Mouse (Mus musculus) heart, embryonic 13.5 days (tissue): ENCODE data around the gene Klhl3. TPM values are rescaled to one million over a fixed set of nuclear protein-coding genes. Genes with fewer than 3 reads are reported as not detected.
A peak's percentile ranks its signal among the peaks of the same experiment; 100 is the strongest.

Experiments
- ATAC-seq: fragments of 200-750 bp; cut with Nextera tagmentation; 2 replicates; pipeline ENCODE4 v1.8.0; 2017; ENCODE audit warnings: moderate TSS enrichment; ENCODE audit not compliant: insufficient number of reproducible peaks, low FRiP score, low TSS enrichment; ENCODE audit errors: extremely low read depth
- H3K27ac ChIP-seq: fragments of 300-500 bp; sonication (generic); replicated peaks from 2 replicates; pipeline ENCODE4 v1.5.1; 2015; ENCODE audit warnings: moderate library complexity, mild to moderate bottlenecking, inconsistent platforms
- H3K27me3 ChIP-seq: fragments of 300-500 bp; sonication (generic); replicated peaks from 2 replicates; pipeline ENCODE4 v1.6.1; 2015; ENCODE audit warnings: mild to moderate bottlenecking, inconsistent platforms
- H3K36me3 ChIP-seq: fragments of 300-500 bp; sonication (generic); 2 replicates; pipeline ENCODE4 v1.6.1; 2015; ENCODE audit warnings: mild to moderate bottlenecking, inconsistent platforms
- H3K4me1 ChIP-seq: fragments of 300-500 bp; sonication (generic); 2 replicates; pipeline ENCODE4 v1.6.1; 2015; ENCODE audit warnings: inconsistent platforms
- H3K4me2 ChIP-seq: fragments of 300-500 bp; sonication (generic); 2 replicates; pipeline ENCODE4 v1.6.1; 2015; ENCODE audit warnings: inconsistent platforms, mild to moderate bottlenecking, moderate library complexity
- H3K4me3 ChIP-seq: fragments of 300-500 bp; sonication (generic); 2 replicates; pipeline ENCODE4 v1.5.1; 2015; ENCODE audit warnings: moderate library complexity, mild to moderate bottlenecking, inconsistent platforms
- H3K9ac ChIP-seq: fragments of 300-500 bp; sonication (generic); 2 replicates; pipeline ENCODE4 v1.6.1; 2015; ENCODE audit warnings: inconsistent platforms, mild to moderate bottlenecking, moderate library complexity
- H3K9me3 ChIP-seq: fragments of 300-500 bp; sonication (generic); 2 replicates; pipeline ENCODE4 v1.6.1; 2016; ENCODE audit warnings: inconsistent platforms
- WGBS: fragments of 180-500 bp; shearing (Covaris S2); methylation state at CpG from one replicate; pipeline ENCODE4 v1.1.7; 2015; ENCODE audit warnings: mixed read lengths; 5-methylcytosine and 5-hydroxymethylcytosine counted together
- polyA plus RNA-seq: library from polyadenylated mRNA; unstranded; fragments of >200 nt; fragmentation: Nextera tagmentation; extraction: Ambion mirVana; gene quantifications from 2 replicates; pipeline ENCODE4 v1.2.1, GENCODE M21; 2015

The Klhl3 gene
- polyA plus RNA-seq, 1 experiment from 2014 or later: 4.6 TPM

DNA sequence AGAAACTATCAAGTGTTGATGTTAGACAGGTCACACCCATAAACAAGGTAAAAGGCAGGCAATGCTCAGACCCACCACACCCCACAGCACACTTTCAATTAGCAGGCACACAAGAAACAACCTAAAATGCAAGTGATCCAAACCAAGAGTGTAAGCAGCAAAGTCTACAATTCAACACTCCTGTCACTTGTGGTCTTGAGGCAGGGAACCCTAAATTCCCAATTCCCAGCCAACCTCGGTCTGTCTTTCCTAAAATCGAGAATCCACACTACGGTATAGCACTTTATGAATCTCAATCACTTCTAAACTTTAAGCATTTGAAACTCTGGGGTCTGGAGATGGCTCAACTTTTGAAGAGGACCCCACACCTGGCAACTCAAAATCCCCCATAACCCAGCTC lies 10.9 kb upstream of the Klhl3 start:
- no peak for ATAC-seq
- WGBS: 86% methylated on average over 3 of the region's 3 CpGs

DNA sequence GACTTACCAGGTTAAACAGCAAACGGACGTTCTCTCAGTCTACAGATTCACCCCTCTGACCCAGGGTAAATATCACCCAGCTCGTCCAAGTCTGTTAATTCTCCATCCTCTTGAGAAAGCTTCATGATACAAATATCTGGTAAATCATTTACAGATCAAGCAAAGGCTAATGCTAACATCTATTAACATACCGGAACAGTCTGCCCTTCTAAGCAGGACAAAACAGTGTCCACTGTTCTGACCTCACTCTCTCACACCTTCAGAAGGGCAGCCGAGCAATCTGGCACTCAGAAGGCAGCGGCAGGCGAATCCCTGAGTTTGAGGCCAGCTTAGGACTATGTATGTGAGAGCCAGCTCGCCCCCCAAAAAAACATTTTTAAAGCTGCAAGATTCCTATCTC lies 10.0 kb upstream of the Klhl3 start:
- Histone ChIP-seq H3K4me1 (peaks cover 36% of the 10 kb centered on the region), H3K36me3 (peaks cover 15% of the 10 kb centered on the region), H3K9ac (no peak overlapping the region), H3K27me3 (no peaks in the 10 kb centered on the region), H3K4me3 (no peak overlapping the region), H3K27ac (no peak overlapping the region), H3K4me2 (no peak overlapping the region), H3K9me3 (no peaks in the 10 kb centered on the region)
- ATAC-seq: no peak
- WGBS: 72% methylated on average over 8 of the region's 8 CpGs

More for the DNA sequence above, 10.9 kb upstream of the Klhl3 start:
- no peaks in the 10 kb centered on the region for H3K9me3 ChIP-seq
- H3K4me2 ChIP-seq: no peak overlapping the region
- H3K36me3 ChIP-seq: peaks cover 15% of the 10 kb centered on the region
- H3K4me3 ChIP-seq: no peak overlapping the region
- no peaks in the 10 kb centered on the region for H3K27me3 ChIP-seq
- no peak overlapping the region for H3K9ac ChIP-seq
- peaks cover 36% of the 10 kb centered on the region for H3K4me1 ChIP-seq
- no peak overlapping the region for H3K27ac ChIP-seq

DNA sequence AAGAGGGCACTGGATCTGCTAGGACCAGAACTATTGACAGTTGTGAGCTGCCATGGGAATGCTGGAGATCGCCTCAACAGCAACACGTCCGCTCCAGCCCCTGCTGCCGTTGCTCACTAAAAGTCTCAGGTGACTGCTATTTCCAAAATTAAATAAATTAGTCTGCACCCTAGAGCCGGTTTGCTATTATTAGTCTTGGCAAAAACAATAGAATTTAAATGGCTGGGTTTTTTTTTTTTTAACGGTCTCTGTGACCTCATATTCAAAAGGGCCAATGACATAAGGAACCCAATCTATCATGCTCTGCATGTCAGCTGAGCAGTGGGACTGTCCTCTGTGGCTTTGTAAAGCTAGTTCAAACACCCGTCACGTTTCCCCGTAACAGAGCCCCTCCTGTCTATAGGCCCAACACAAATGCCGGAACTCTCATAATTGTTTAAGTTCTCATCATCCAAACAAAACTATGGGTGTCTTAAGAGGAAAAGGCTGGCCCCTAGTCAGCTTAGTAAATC lies 9.4 kb upstream of the Klhl3 start:
- WGBS: 77% methylated on average over 10 of the region's 10 CpGs
- peaks cover 36% of the 10 kb centered on the region for H3K4me1 ChIP-seq
- no peaks in the 10 kb centered on the region for H3K9me3 ChIP-seq
- ATAC-seq: no peak
- no peak overlapping the region for H3K4me2 ChIP-seq
- H3K4me3 ChIP-seq: no peak overlapping the region
- H3K9ac ChIP-seq: no peak overlapping the region
- no peak overlapping the region for H3K27ac ChIP-seq
- peaks cover 15% of the 10 kb centered on the region for H3K36me3 ChIP-seq
- no peaks in the 10 kb centered on the region for H3K27me3 ChIP-seq

DNA sequence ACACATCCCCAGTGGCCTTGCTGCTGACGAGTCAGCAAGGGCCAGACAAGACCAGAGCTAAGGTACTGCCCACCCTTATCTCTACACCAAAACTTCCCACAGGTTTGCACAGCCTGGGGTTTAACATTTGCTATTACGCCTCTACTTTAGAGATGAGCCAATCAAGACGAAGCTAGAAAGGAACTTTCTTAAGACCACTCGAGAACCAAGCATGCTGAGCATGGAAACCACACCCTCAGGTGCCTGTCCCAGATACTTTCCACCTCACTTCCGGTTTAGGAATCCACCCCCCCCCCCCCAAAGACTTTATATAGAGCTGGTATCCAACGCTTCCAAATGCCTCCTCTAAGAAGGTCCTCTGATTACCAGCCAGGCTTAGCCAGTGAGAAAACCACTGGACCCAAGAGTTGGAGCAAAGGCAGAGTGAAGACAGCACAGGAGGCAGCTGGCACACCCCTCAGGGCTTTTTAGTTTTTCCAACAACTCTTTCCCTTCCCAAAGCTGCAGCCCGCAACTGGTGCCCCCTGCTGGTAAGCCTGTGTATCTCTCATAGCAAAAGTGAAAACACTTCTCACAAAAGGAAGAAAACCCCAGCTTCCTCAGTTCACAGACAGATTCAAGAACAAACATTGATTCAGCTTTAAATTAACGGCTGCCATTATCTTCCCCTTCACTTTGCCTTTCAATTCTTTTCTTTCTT lies 4.1 kb upstream of the Klhl3 start:
- H3K4me3 ChIP-seq: no peak overlapping the region
- H3K4me2 ChIP-seq: no peak overlapping the region
- H3K9me3 ChIP-seq: no peaks in the 10 kb centered on the region
- 58% methylated on average over 8 of the region's 8 CpGs for WGBS
- H3K27ac ChIP-seq: no peak overlapping the region
- peaks cover 32% of the 10 kb centered on the region for H3K4me1 ChIP-seq
- no peaks in the 10 kb centered on the region for H3K36me3 ChIP-seq
- no peak overlapping the region for H3K9ac ChIP-seq
- no peak for ATAC-seq
- H3K27me3 ChIP-seq: 0 out of 2 replicates have a peak, but pooled peaks cover 4% of the 10 kb centered on the region

DNA sequence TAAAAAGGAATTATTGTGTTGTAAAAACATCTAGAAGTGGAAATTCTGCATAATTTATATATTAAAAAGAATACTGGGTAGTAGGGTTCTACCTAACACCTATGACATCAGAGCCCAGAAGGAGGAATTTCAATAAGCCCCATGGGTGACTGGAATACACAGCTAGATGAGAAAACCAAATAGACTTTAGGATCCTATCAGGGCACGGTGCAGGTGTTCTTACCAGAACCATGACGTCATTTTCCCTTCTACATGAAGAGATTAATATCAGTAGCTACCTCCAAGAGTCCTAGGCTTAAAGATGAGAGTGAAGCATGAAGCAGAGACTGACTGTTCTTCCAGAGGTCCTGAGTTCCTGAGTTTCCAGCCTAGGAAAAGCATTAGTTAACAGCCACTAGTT lies 3.4 kb upstream of the Klhl3 start:
- Histone ChIP-seq H3K36me3 (no peaks in the 10 kb centered on the region), H3K27me3 (0 out of 2 replicates have a peak, but pooled peaks cover 4% of the 10 kb centered on the region), H3K9me3 (no peaks in the 10 kb centered on the region), H3K4me2 (no peak overlapping the region), H3K4me3 (no peak overlapping the region), H3K27ac (no peak overlapping the region), H3K9ac (no peak overlapping the region), H3K4me1 (peaks cover 37% of the 10 kb centered on the region)
- 78% methylated on average over 2 of the region's 2 CpGs for WGBS
- no peak for ATAC-seq

DNA sequence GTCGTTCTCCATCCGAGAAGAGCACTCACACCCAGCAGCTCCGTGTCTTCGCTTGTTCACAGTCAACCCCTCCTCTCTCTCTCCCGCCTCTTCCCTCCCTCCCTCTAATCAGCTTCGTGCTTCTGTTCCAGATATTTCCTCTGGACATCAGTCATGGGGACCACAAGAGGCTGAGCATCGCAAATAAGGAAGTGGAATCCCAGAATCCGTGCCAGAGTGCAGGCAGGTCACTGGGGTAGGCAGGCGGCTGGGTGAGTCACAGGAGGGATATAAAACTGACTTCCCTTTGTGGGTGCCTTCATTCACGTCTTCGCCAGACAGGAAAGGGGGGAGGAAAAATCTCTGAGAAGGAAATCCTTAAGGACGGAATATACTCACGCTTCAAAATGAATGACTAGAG lies 1.8 kb upstream of the Klhl3 start:
- peak overlapping the region; percentile 48 for H3K27ac ChIP-seq
- H3K4me1 ChIP-seq: peaks cover 34% of the 10 kb centered on the region
- 23% methylated on average over 13 of the region's 13 CpGs for WGBS
- ATAC-seq: peak; percentile 24; the same call in 1 of the 2 replicates
- H3K9me3 ChIP-seq: no peaks in the 10 kb centered on the region
- H3K4me2 ChIP-seq: peak overlapping the region; percentile 24
- peak overlapping the region; percentile 37; the same call in 1 of the 2 replicates for H3K9ac ChIP-seq
- no peaks in the 10 kb centered on the region for H3K36me3 ChIP-seq
- peak overlapping the region; percentile 9; the same call in 1 of the 2 replicates for H3K4me3 ChIP-seq
- 0 out of 2 replicates have a peak, but pooled peaks cover 4% of the 10 kb centered on the region for H3K27me3 ChIP-seq

DNA sequence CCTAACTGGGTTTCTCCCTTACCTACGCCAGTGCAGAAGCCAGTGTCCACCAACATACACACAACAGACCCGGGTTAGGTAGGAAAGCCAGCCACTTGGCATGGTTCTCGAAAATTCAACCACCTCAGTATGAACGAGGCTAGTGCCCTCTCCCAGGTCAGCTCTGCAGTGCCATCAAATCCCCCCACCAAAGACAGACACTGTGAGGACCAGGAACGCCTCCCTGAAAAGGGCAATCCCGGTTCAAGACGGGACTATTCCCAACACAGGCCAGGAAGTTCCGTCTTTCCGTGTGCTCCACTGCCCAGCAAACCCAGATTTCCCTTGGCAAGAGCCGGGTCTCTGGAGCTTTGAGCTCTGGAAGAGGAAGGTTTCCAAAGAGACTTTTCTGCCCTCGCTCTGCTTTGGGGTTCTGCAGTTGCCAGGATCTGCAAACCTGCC lies 771 bp downstream of the Klhl3 start:
- Histone ChIP-seq H3K9ac (peak overlapping the region; percentile 86), H3K4me3 (peak overlapping the region; percentile 74), H3K4me1 (peaks cover 41% of the 10 kb centered on the region), H3K27me3 (0 out of 2 replicates have a peak, but pooled peaks cover 4% of the 10 kb centered on the region), H3K9me3 (no peaks in the 10 kb centered on the region), H3K36me3 (no peaks in the 10 kb centered on the region), H3K27ac (peak overlapping the region; percentile 81), H3K4me2 (peak overlapping the region; percentile 91)
- ATAC-seq: no peak
- whole genome bisulfite sequencing: 18% methylated on average over 11 of the region's 11 CpGs

DNA sequence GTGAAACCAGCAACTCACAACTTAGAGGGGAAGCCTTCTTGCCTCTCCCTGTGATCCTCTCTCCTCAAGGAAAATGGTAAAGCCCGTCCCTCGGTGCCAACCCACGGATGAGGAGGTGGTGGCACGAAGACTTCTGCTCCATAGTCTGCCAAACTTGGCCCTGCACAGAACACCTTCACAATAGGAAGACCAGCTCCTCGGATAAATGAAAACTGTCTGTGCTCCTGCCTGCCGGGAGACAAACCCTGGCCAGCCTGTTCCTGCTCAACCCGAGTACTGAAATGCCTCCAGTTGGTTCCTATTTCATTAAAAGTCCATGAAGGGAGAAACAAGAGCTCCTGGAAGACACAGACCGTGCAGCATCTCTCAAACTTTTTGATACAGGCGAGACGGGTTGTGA lies 1.2 kb downstream of the Klhl3 start:
- peaks cover 41% of the 10 kb centered on the region for H3K4me1 ChIP-seq
- H3K27ac ChIP-seq: no peak overlapping the region
- WGBS: 68% methylated on average over 10 of the region's 10 CpGs
- H3K9me3 ChIP-seq: no peaks in the 10 kb centered on the region
- H3K27me3 ChIP-seq: 0 out of 2 replicates have a peak, but pooled peaks cover 4% of the 10 kb centered on the region
- peak overlapping the region; percentile 91 for H3K4me2 ChIP-seq
- ATAC-seq: no peak
- H3K4me3 ChIP-seq: peak overlapping the region; percentile 74
- H3K9ac ChIP-seq: peak overlapping the region; percentile 86
- no peaks in the 10 kb centered on the region for H3K36me3 ChIP-seq

DNA sequence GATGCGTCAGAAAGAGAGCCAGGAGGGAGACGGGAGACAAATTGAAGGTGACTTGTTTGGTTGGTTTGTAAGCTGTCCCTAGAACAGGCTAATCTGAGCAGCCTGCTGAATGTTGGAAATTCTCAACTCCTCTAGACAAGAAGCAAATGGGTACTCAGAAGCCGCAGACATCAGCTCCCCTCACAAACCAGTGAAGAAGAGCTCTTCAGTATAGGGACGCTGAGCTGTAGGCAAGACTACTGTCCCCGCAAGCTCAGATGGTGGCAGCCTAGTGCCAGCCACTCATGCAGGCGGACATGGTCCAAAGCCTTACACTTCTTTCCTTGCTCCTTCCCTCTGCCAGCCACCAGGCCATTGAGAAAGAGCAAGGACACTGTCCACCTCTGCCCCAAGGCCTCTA lies 2.1 kb downstream of the Klhl3 start:
- H3K9ac ChIP-seq: no peak overlapping the region
- H3K4me1 ChIP-seq: peaks cover 41% of the 10 kb centered on the region
- peak overlapping the region; percentile 91 for H3K4me2 ChIP-seq
- H3K27me3 ChIP-seq: 0 out of 2 replicates have a peak, but pooled peaks cover 4% of the 10 kb centered on the region
- 85% methylated on average over 6 of the region's 6 CpGs for WGBS
- H3K27ac ChIP-seq: no peak overlapping the region
- ATAC-seq: no peak
- H3K36me3 ChIP-seq: 0 out of 2 replicates have a peak, but pooled peaks cover 6% of the 10 kb centered on the region
- no peaks in the 10 kb centered on the region for H3K9me3 ChIP-seq
- no peak overlapping the region for H3K4me3 ChIP-seq

DNA sequence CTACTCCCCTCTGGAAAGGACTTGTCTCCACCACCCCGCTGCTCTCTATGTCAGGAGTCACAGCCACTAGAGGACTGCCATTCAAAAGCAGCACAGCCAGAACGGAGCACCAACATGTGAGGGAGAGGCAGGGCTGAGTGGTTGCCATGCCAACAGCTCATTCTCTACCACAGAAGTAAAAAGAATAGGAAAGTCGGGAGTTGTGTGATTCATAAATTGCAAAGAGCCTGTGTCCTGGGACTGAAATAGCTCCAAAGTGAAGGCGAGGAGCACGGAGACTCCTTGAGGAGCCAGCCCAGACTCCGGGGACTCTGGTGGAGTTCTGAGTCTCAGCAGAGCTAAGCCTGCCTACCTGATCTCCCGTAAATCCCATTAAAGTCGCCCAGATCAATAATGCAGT lies 22.7 kb downstream of the Klhl3 start:
- WGBS: 44% methylated on average over 8 of the region's 8 CpGs
- no peak for ATAC-seq

DNA sequence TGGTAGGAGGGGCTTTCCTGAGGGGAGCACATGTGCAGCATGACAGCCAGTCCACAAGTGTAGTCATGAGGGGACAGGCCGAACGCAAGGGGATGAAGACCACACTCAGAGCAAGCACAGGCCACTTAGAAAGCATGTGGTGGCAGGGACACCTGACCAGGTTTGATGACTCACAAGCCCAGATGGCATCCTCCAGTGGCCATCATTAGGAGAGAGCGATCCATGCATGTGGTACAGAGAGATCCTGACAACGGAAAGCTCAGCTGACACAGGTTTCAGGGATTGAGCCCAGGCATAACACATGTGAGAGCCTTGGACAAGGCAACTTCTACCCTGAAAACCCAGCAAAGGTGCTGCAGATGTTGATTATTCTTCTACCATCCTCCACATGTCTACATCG lies 29.0 kb downstream of the Klhl3 start:
- WGBS: 82% methylated on average over 5 of the region's 5 CpGs
- Histone ChIP-seq H3K4me3 (no peak overlapping the region), H3K9me3 (no peaks in the 10 kb centered on the region), H3K36me3 (peaks cover 12% of the 10 kb centered on the region), H3K9ac (no peak overlapping the region), H3K4me1 (peaks cover 24% of the 10 kb centered on the region), H3K27ac (no peak overlapping the region), H3K4me2 (no peak overlapping the region), H3K27me3 (no peaks in the 10 kb centered on the region)
- ATAC-seq: no peak

More for the DNA sequence above, 22.7 kb downstream of the Klhl3 start:
- peaks cover 12% of the 10 kb centered on the region for H3K36me3 ChIP-seq
- no peaks in the 10 kb centered on the region for H3K27me3 ChIP-seq
- no peak overlapping the region for H3K4me3 ChIP-seq
- H3K4me2 ChIP-seq: no peak overlapping the region
- peaks cover 11% of the 10 kb centered on the region for H3K4me1 ChIP-seq
- H3K27ac ChIP-seq: no peak overlapping the region
- H3K9me3 ChIP-seq: no peaks in the 10 kb centered on the region
- H3K9ac ChIP-seq: no peak overlapping the region

DNA sequence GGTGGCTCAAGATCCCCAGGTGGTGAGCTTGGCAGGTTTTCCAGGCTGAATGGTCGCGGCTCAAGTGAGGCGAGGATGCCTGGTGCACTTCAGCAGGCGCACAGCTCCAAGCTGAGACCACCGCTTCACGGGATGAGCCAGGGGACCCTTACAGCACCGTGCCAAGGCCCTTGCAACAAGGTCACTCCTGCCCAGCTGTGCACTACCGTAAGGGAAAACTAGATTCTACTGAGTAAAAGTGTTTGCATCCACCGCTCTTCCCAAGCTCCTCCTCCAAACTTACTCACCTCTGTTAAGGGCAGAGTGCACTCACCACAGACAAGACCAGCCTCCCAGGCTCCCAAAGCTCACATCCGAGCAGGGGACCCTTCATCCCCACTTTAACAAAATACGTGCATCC lies 29.9 kb downstream of the Klhl3 start:
- 68% methylated on average over 11 of the region's 11 CpGs for WGBS
- Histone ChIP-seq H3K4me2 (no peak overlapping the region), H3K9me3 (no peaks in the 10 kb centered on the region), H3K36me3 (peaks cover 12% of the 10 kb centered on the region), H3K4me3 (no peak overlapping the region), H3K9ac (no peak overlapping the region), H3K4me1 (peaks cover 24% of the 10 kb centered on the region), H3K27ac (no peak overlapping the region), H3K27me3 (no peaks in the 10 kb centered on the region)
- ATAC-seq: no peak
